22 mouse cellular contexts compared by ENCODE assay signal in the genomic region with DNA sequence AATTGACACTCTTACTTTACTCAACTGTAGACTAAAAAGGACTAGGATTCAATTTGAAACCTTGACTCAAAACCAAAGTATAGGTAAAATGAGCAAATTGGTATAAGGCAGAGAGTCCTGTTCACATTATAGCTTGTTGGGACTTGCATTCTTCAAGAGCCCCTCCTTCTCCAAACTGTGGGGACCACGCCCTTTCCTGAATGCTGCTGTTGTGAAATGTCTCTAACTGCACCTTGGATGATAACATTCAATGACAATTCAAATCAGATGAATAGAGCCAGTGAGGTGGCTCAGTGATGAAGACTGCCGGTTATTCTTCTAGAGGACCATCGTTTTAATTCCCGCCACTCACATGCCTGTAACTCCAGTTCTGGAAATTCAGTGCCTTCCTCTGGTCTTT.
A peak's percentile ranks its signal among the peaks of the same experiment; 100 is the strongest.
DNase-seq lines count a peak whose midpoint lies in the region; ATAC-seq and TF ChIP-seq lines count a peak whose summit lies in the region.
"Had no signal": no experiment of that assay in that cellular context is flagged by ENCODE, and none has a peak within 500 bp of the region (broad histone marks: within the 10 kb centered on the region; RNA-seq: fewer than 3 reads in every experiment).

No protein-coding gene starts in this region.

- no peak overlapping the region for H3K27ac ChIP-seq in heart, embryonic 11.5 days (ENCODE audit: low read depth, low read length)
- no peak overlapping the region for H3K27ac ChIP-seq in forebrain, embryonic 11.5 days (ENCODE audit: low read depth, low read length)
- no peak overlapping the region for H3K27ac ChIP-seq in lung, postnatal 0 days (ENCODE audit: low read length)
- H3K27ac ChIP-seq: embryonic facial prominence, embryonic 10.5 days; embryonic facial prominence, embryonic 12.5 days; forebrain, embryonic 12.5 days had no signal

- DNase-seq in heart, adult 11 months, result peak; percentile 78
- DNase-seq in forebrain, embryonic 11.5 days (ENCODE audit: low spot score), result no peak
- no peak for DNase-seq in lung, postnatal 0 days (ENCODE audit: low spot score)
- DNase-seq in ovary, postnatal 14 days (ENCODE audit: low spot score), result no peak
- DNase-seq: adrenal gland, adult 8-10 months; adrenal gland, postnatal 14 days; adrenal gland, postnatal 36 days; cerebellum, adult 11-12 months; cerebellum, adult 2 months; cerebellum, adult 9-10 months; cerebellum, postnatal 14 days; cerebellum, postnatal 36 days had no signal

- TF ChIP-seq CTCF in lung, postnatal 0 days (IDR thresholded peaks at IDR 0.05), result no peak

- H3K4me3 ChIP-seq in heart, embryonic 11.5 days (ENCODE audit: low read depth, low read length), result no peak overlapping the region
- H3K4me3 ChIP-seq in forebrain, embryonic 11.5 days (ENCODE audit: low read depth, low read length), result no peak overlapping the region
- H3K4me3 ChIP-seq in lung, postnatal 0 days (ENCODE audit: low read depth, low read length), result no peak overlapping the region
- H3K4me3 ChIP-seq: embryonic facial prominence, embryonic 10.5 days; embryonic facial prominence, embryonic 12.5 days; forebrain, embryonic 12.5 days had no signal

- H3K4me1 ChIP-seq in heart, embryonic 11.5 days (ENCODE audit: control insufficient read depth, insufficient read depth, low read length), result no peaks in the 10 kb centered on the region
- H3K4me1 ChIP-seq in forebrain, embryonic 11.5 days (replicated peaks; ENCODE audit: control insufficient read depth, insufficient read depth, low read length), result no peaks in the 10 kb centered on the region
- H3K4me1 ChIP-seq in lung, postnatal 0 days (ENCODE audit: insufficient read depth, low read depth, low read length), result no peaks in the 10 kb centered on the region
- H3K4me1 ChIP-seq: embryonic facial prominence, embryonic 10.5 days; embryonic facial prominence, embryonic 12.5 days; forebrain, embryonic 12.5 days had no signal

- H3K9ac ChIP-seq in heart, embryonic 11.5 days (ENCODE audit: low read depth, low read length), result no peak overlapping the region
- no peak overlapping the region for H3K9ac ChIP-seq in forebrain, embryonic 11.5 days (ENCODE audit: low read length)
- H3K9ac ChIP-seq in lung, postnatal 0 days (replicated peaks; ENCODE audit: low read depth), result no peak overlapping the region
- H3K9ac ChIP-seq: embryonic facial prominence, embryonic 12.5 days; forebrain, embryonic 12.5 days had no signal

- TF ChIP-seq EP300 in lung, postnatal 0 days (IDR thresholded peaks at IDR 0.05), result no peak

- no peak for ATAC-seq in heart, embryonic 11.5 days (replicated peaks; ENCODE audit: insufficient number of reproducible peaks, low FRiP score, low TSS enrichment)
- ATAC-seq in common myeloid progenitor, adult 5-6 weeks (replicated peaks; ENCODE audit: low read depth, poor library complexity, severe bottlenecking), result peak; percentile 81
- ATAC-seq in megakaryocyte, adult 5-6 weeks (ENCODE audit: poor library complexity, severe bottlenecking), result peak; percentile 66; the same call in 1 of the 2 replicates
- ATAC-seq in megakaryocyte-erythroid progenitor cell, adult 5-6 weeks (replicated peaks; ENCODE audit: low FRiP score, low TSS enrichment, poor library complexity, severe bottlenecking), result peak; percentile 83
- no peak for ATAC-seq in forebrain, embryonic 11.5 days (replicated peaks; ENCODE audit: low FRiP score)
- no peak for ATAC-seq in lung, postnatal 0 days
- ATAC-seq: activated CD4-positive, CD25-positive, alpha-beta regulatory T cell, adult 4 months; forebrain, embryonic 14.5 days; forebrain, embryonic 16.5 days had no signal

- H3K4me2 ChIP-seq in heart, embryonic 11.5 days, result no peak overlapping the region
- no peak overlapping the region for H3K4me2 ChIP-seq in forebrain, embryonic 11.5 days (ENCODE audit: low read depth, low read length, severe bottlenecking)
- H3K4me2 ChIP-seq in lung, postnatal 0 days (replicated peaks; ENCODE audit: low read depth, low read length), result no peak overlapping the region
- H3K4me2 ChIP-seq: embryonic facial prominence, embryonic 12.5 days; forebrain, embryonic 12.5 days had no signal

- H3K9me3 ChIP-seq in heart, embryonic 11.5 days (replicated peaks; ENCODE audit: control insufficient read depth, low read length), result no peaks in the 10 kb centered on the region
- no peaks in the 10 kb centered on the region for H3K9me3 ChIP-seq in forebrain, embryonic 11.5 days (ENCODE audit: control insufficient read depth, low read length)
- H3K9me3 ChIP-seq in lung, postnatal 0 days (ENCODE audit: low read length), result no peaks in the 10 kb centered on the region
- H3K9me3 ChIP-seq: embryonic facial prominence, embryonic 10.5 days; embryonic facial prominence, embryonic 12.5 days; forebrain, embryonic 12.5 days had no signal

- no peaks in the 10 kb centered on the region for H3K36me3 ChIP-seq in heart, embryonic 11.5 days (ENCODE audit: control insufficient read depth, insufficient read depth, low read length)
- H3K36me3 ChIP-seq in forebrain, embryonic 11.5 days (ENCODE audit: control insufficient read depth, insufficient read depth, low read length), result no peaks in the 10 kb centered on the region
- no peaks in the 10 kb centered on the region for H3K36me3 ChIP-seq in lung, postnatal 0 days (ENCODE audit: insufficient read depth, low read length)
- H3K36me3 ChIP-seq: embryonic facial prominence, embryonic 10.5 days; embryonic facial prominence, embryonic 12.5 days; forebrain, embryonic 12.5 days had no signal

- no peaks in the 10 kb centered on the region for H3K27me3 ChIP-seq in heart, embryonic 11.5 days (ENCODE audit: control insufficient read depth, insufficient read depth, low read length)
- H3K27me3 ChIP-seq in forebrain, embryonic 11.5 days (ENCODE audit: control insufficient read depth, insufficient read depth, low read length), result no peaks in the 10 kb centered on the region
- H3K27me3 ChIP-seq in lung, postnatal 0 days (replicated peaks; ENCODE audit: insufficient read depth, low read length), result no peaks in the 10 kb centered on the region
- H3K27me3 ChIP-seq: embryonic facial prominence, embryonic 12.5 days; forebrain, embryonic 12.5 days had no signal

- 81% methylated on average over 4 of the region's 4 CpGs for WGBS in heart, embryonic 11.5 days (ENCODE audit: insufficient replicate concordance)
- 89% methylated on average over 4 of the region's 4 CpGs for WGBS in forebrain, embryonic 11.5 days
- WGBS in lung, postnatal 0 days, result 88% methylated on average over 4 of the region's 4 CpGs

Comparison
In these comparisons a context has a peak if more than half of its experiments do, and no peak if none do; other contexts are left out.
1. ATAC-seq: peak in common myeloid progenitor, adult 5-6 weeks (single experiment), megakaryocyte, adult 5-6 weeks (single experiment) and megakaryocyte-erythroid progenitor cell, adult 5-6 weeks (single experiment); none in heart, embryonic 11.5 days (single experiment), forebrain, embryonic 11.5 days (single experiment) and lung, postnatal 0 days (single experiment).